Mouse (Mus musculus) thymus, postnatal 4 days (tissue): ENCODE data around the gene Coro1a.

Experiments used
- DNase-seq: peaks from one replicate; pipeline ENCODE4 v3.0.0; 2021

The Coro1a gene

GRCm38 (mm10) chr7:126679683-126680082, 27.9 kb downstream of the Coro1a start:
- DNase-seq: no peak

- DNase-seq: no peak
Observed at GRCm38 (mm10) chr7:126678545-126679341, 28.8 kb downstream of the Coro1a start.

- no peak for DNase-seq
Observed at GRCm38 (mm10) chr7:126676631-126677220, 30.9 kb downstream of the Coro1a start.

- DNase-seq: no peak
Observed at GRCm38 (mm10) chr7:126676207-126676606, 31.4 kb downstream of the Coro1a start, which contains the start of gene Sult1a1. TSS of gene Sult1a1 (minus strand) at chr7:126676432.

GRCm38 (mm10) chr7:126675104-126675503, 32.5 kb downstream of the Coro1a start:
- DNase-seq: no peak

- no peak for DNase-seq
Observed at GRCm38 (mm10) chr7:126672111-126672510, 35.5 kb downstream of the Coro1a start.

GRCm38 (mm10) chr7:126670152-126670551, 37.4 kb downstream of the Coro1a start:
- DNase-seq: no peak

GRCm38 (mm10) chr7:126668452-126668851, 39.1 kb downstream of the Coro1a start:
- DNase-seq: no peak

- DNase-seq: no peak
Observed at GRCm38 (mm10) chr7:126667495-126668090, 40.0 kb downstream of the Coro1a start.

GRCm38 (mm10) chr7:126665269-126665668, 42.3 kb downstream of the Coro1a start:
- DNase-seq: no peak

- no peak for DNase-seq
Observed at GRCm38 (mm10) chr7:126663646-126664045, 43.9 kb downstream of the Coro1a start.

GRCm38 (mm10) chr7:126659771-126660170, 47.8 kb downstream of the Coro1a start:
- DNase-seq: no peak

- no peak for DNase-seq
Observed at GRCm38 (mm10) chr7:126657522-126657921, 50.1 kb downstream of the Coro1a start.

- no peak for DNase-seq
Observed at GRCm38 (mm10) chr7:126655695-126656094, 51.9 kb downstream of the Coro1a start.

GRCm38 (mm10) chr7:126653991-126654390, 53.6 kb downstream of the Coro1a start:
- no peak for DNase-seq

GRCm38 (mm10) chr7:126650852-126651251, 56.7 kb downstream of the Coro1a start:
- DNase-seq: no peak
